Mouse (Mus musculus): ENCODE measurements around the gene Dtd2. TPM values are rescaled to one million over a fixed set of nuclear protein-coding genes. Genes with fewer than 3 reads are reported as not detected.
A peak's percentile ranks its signal among the peaks of the same experiment; 100 is the strongest.

Dtd2 gene
- 28.5 and 31.8 TPM in 2 replicates for polyA plus RNA-seq (2015; fragmentation: Nextera tagmentation; extraction: Ambion mirVana)

DNA sequence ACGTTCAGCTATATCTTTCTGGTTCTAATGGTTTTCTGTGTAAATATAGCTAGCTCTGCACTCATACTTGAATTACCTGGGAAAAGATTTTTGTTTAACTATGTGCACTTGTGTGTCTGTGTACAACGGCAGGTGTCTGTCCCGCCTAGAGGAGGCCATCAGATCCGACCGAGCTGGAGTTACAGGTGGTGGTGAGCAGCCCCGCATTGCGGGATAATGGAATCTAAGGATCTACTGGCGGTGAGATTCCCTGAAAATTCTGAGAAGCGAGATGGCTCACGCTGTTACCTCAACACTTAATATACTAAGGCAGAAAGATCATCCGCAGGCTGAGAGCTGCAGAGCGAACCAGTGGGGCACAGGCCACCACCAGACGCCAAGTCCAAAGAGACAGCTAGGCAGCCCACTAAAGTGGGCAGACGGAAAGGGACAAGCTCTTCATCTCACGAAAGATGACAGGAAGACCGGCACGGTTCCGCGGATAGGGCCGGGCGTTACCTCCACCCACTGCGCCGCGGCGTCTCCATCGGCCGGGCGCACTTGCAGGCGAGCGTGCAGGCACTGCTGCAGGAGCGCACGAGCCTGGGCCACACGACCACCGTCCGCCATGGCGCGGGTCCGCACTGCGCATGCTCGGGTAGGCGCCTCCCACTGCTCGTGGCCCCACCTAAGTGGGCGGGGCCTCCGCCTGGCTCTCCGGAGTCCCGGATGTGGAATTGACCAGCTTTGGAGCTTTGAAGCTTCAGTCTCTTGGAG, at the start of gene Dtd2:
TSS of gene Dtd2 (minus strand) at position 625 of the 756 bp plus-strand sequence.
- no peak for TF ChIP-seq CTCF (IDR thresholded peaks at IDR 0.05; ENCODE audit: low read depth)
- 1% methylated on average over 46 of the region's 46 CpGs for WGBS

DNA sequence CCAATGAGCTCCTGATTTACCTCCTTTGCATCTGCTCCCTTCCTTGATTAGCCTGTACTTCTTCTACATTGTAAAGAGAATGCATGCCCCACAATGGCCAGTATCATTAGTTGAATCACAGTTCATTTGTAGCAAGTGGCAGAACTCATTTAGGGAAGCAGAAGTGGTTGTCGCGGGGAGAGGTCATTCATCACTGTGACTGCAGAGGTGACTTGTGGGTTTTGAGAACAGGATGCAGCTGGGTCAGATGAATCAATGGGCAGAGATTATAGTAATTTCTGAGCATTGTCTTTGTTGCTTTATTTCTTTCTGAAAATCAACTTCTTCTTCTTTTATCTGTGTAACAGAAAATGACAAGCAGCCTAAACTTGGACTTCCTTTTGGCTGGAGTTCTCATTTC, 43.0 kb upstream of the Dtd2 start:
- Histone ChIP-seq H3K9me3 (ENCODE audit: control insufficient read depth) (no peaks in the 10 kb centered on the region), H3K27ac (ENCODE audit: low read depth, low read length) (no peak overlapping the region), H3K27me3 (replicated peaks; ENCODE audit: control insufficient read depth, insufficient read depth, low read length) (no peaks in the 10 kb centered on the region), H3K9ac (ENCODE audit: low read depth, low read length) (no peak overlapping the region), H3K4me2 (replicated peaks; ENCODE audit: low read depth) (no peak overlapping the region), H3K36me3 (ENCODE audit: control insufficient read depth, insufficient read depth) (no peaks in the 10 kb centered on the region), H3K4me1 (replicated peaks; ENCODE audit: control insufficient read depth, insufficient read depth, low read length) (no peaks in the 10 kb centered on the region), H3K4me3 (ENCODE audit: low read depth, low read length) (no peak overlapping the region)
- no peak for ATAC-seq
- WGBS, result 65% methylated on average over 2 of the region's 2 CpGs
- TF ChIP-seq CTCF (IDR thresholded peaks at IDR 0.05; ENCODE audit: low read depth), result no peak

More for the DNA sequence above, at the start of gene Dtd2:
- H3K4me2 ChIP-seq (replicated peaks; ENCODE audit: low read depth), result peak within 1 kb of the TSS; percentile 84
- H3K36me3 ChIP-seq (ENCODE audit: control insufficient read depth, insufficient read depth), result peaks cover 7% of the 10 kb centered on the region; the same call in 1 of the 2 replicates
- no peaks in the 10 kb centered on the region for H3K4me1 ChIP-seq (replicated peaks; ENCODE audit: control insufficient read depth, insufficient read depth, low read length)
- peak within 1 kb of the TSS; percentile 80 for H3K4me3 ChIP-seq (ENCODE audit: low read depth, low read length)
- peak within 1 kb of the TSS; percentile 88 for H3K9ac ChIP-seq (ENCODE audit: low read depth, low read length)
- ATAC-seq, result peak; percentile 88
- H3K9me3 ChIP-seq (ENCODE audit: control insufficient read depth), result no peaks in the 10 kb centered on the region
- no peaks in the 10 kb centered on the region for H3K27me3 ChIP-seq (replicated peaks; ENCODE audit: control insufficient read depth, insufficient read depth, low read length)
- H3K27ac ChIP-seq (ENCODE audit: low read depth, low read length), result peak within 1 kb of the TSS; percentile 58

- Histone ChIP-seq H3K27ac (ENCODE audit: low read depth, low read length) (no peak overlapping the region), H3K27me3 (replicated peaks; ENCODE audit: control insufficient read depth, insufficient read depth, low read length) (no peaks in the 10 kb centered on the region), H3K4me1 (replicated peaks; ENCODE audit: control insufficient read depth, insufficient read depth, low read length) (no peaks in the 10 kb centered on the region), H3K36me3 (ENCODE audit: control insufficient read depth, insufficient read depth) (no peaks in the 10 kb centered on the region), H3K9me3 (ENCODE audit: control insufficient read depth) (no peaks in the 10 kb centered on the region), H3K4me3 (ENCODE audit: low read depth, low read length) (no peak overlapping the region), H3K9ac (ENCODE audit: low read depth, low read length) (no peak overlapping the region), H3K4me2 (replicated peaks; ENCODE audit: low read depth) (no peak overlapping the region)
- TF ChIP-seq CTCF (IDR thresholded peaks at IDR 0.05; ENCODE audit: low read depth), result no peak
- no peak for ATAC-seq
- WGBS, result 69% methylated on average over 4 of the region's 4 CpGs
Observed at GRCm38 (mm10) chr12:52046371-52046770, 40.1 kb upstream of the Dtd2 start.

DNA sequence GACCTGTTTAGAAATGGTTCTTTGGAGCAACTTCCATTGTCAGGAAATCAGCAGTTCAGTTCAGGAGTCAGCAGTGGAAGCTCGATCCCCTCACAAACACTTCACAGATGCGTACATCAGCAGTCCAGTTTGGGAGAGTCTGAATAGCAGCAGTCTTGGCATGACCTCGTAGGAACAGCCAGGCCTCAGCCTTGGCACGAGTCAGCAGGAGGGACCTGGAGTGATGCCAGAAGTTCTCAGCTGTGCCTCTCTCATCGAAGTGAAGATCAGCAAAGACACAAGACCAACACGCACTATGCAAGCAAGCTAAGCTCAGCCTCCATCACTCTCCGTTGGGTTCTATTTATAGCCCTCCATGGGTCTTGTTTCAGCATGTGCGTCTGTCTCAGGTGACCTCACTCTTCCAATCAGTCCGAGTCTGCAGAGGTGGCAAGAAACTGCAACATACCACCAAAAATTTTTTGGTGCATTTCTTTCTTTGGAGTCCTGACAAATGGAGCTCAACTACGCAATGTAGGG, 36.6 kb upstream of the Dtd2 start:
- Histone ChIP-seq H3K9me3 (ENCODE audit: control insufficient read depth) (no peaks in the 10 kb centered on the region), H3K27ac (ENCODE audit: low read depth, low read length) (no peak overlapping the region), H3K27me3 (replicated peaks; ENCODE audit: control insufficient read depth, insufficient read depth, low read length) (no peaks in the 10 kb centered on the region), H3K4me1 (replicated peaks; ENCODE audit: control insufficient read depth, insufficient read depth, low read length) (no peaks in the 10 kb centered on the region), H3K4me3 (ENCODE audit: low read depth, low read length) (no peak overlapping the region), H3K36me3 (ENCODE audit: control insufficient read depth, insufficient read depth) (no peaks in the 10 kb centered on the region), H3K9ac (ENCODE audit: low read depth, low read length) (no peak overlapping the region), H3K4me2 (replicated peaks; ENCODE audit: low read depth) (no peak overlapping the region)
- 63% methylated on average over 10 of the region's 10 CpGs for WGBS
- no peak for ATAC-seq
- TF ChIP-seq CTCF (IDR thresholded peaks at IDR 0.05; ENCODE audit: low read depth), result no peak

- Histone ChIP-seq H3K9ac (ENCODE audit: low read depth, low read length) (no peak overlapping the region), H3K36me3 (ENCODE audit: control insufficient read depth, insufficient read depth) (no peaks in the 10 kb centered on the region), H3K4me1 (replicated peaks; ENCODE audit: control insufficient read depth, insufficient read depth, low read length) (no peaks in the 10 kb centered on the region), H3K27me3 (replicated peaks; ENCODE audit: control insufficient read depth, insufficient read depth, low read length) (no peaks in the 10 kb centered on the region), H3K4me2 (replicated peaks; ENCODE audit: low read depth) (no peak overlapping the region), H3K9me3 (ENCODE audit: control insufficient read depth) (no peaks in the 10 kb centered on the region), H3K27ac (ENCODE audit: low read depth, low read length) (no peak overlapping the region), H3K4me3 (ENCODE audit: low read depth, low read length) (no peak overlapping the region)
- peak; percentile 79 for TF ChIP-seq CTCF (IDR thresholded peaks at IDR 0.05; ENCODE audit: low read depth)
- 0 out of 2 replicates have a peak, but pooled peaks have one; percentile 31 for ATAC-seq
- WGBS, result 43% methylated on average over 3 of the region's 3 CpGs
Observed at GRCm38 (mm10) chr12:52038352-52038751, 32.1 kb upstream of the Dtd2 start.

- no peaks in the 10 kb centered on the region for H3K4me1 ChIP-seq (replicated peaks; ENCODE audit: control insufficient read depth, insufficient read depth, low read length)
- H3K4me3 ChIP-seq (ENCODE audit: low read depth, low read length), result no peak overlapping the region
- no peaks in the 10 kb centered on the region for H3K9me3 ChIP-seq (ENCODE audit: control insufficient read depth)
- no peak for ATAC-seq
- H3K36me3 ChIP-seq (ENCODE audit: control insufficient read depth, insufficient read depth), result no peaks in the 10 kb centered on the region
- no peak overlapping the region for H3K4me2 ChIP-seq (replicated peaks; ENCODE audit: low read depth)
- H3K9ac ChIP-seq (ENCODE audit: low read depth, low read length), result no peak overlapping the region
- 73% methylated on average over 3 of the region's 3 CpGs for WGBS
- no peak for TF ChIP-seq CTCF (IDR thresholded peaks at IDR 0.05; ENCODE audit: low read depth)
- H3K27me3 ChIP-seq (replicated peaks; ENCODE audit: control insufficient read depth, insufficient read depth, low read length), result no peaks in the 10 kb centered on the region
- no peak overlapping the region for H3K27ac ChIP-seq (ENCODE audit: low read depth, low read length)
Observed at GRCm38 (mm10) chr12:52034956-52035355, 28.7 kb upstream of the Dtd2 start.

Data from intestine, postnatal 0 days (tissue).